Mouse (Mus musculus): ENCODE results near the gene Mllt3.

Gene Mllt3

DNA sequence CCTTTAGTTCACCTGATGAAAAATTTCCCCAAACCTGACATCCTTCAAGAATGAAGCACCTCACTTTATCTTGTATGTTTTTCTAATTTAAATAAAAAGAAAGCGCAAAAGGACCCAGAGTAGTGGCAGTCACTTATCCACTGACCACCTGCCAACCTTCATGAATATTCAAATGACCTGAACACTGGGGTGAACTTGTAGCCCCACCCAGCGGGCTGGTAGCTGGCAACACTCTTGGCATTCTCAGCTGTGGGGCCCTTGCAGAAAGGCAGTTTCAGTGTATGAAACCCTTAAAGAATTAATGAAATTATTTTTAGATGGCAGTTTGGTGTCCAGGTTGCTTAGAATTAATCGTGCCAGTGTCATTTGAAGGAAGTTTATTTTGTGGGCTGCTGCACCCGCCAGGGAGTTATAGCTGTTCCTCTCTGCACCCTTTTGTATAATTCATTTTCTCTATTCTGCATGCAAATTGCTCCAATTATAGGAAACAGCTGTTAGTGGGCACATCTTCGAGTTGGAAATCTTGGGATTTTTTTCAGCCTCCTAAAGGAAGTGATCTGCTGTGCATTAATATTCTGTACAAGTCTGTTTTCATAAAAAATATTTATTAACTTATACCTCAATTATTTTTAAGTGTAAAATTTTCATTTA lies 149.8 kb downstream of the Mllt3 start:
- in situ Hi-C loops (cut with MboI): no loop called here

DNA sequence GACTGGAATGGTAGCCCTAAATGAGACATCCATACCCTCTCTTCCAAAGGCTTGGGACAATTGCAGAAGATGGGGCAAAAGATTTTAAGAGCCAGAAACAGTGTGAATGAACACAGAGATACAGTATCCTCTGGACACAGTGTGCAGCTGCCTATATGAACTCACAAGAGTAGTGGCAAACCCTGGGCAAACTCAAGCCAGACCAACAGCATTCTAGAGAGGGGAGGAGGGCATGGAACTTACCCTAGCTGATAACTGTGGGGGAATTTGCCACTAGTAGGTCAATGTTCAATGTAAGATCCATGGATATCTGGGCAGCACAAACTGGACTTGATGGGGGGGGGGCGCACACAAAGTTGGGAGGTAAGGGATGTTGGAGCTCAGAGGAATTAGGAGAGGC lies 151.2 kb downstream of the Mllt3 start:
- in situ Hi-C loops (cut with MboI): no loop called here

- in situ Hi-C loops (cut with MboI): no loop called here
Measured at GRCm38 (mm10) chr4:87881583-87881982, 151.6 kb downstream of the Mllt3 start.

DNA sequence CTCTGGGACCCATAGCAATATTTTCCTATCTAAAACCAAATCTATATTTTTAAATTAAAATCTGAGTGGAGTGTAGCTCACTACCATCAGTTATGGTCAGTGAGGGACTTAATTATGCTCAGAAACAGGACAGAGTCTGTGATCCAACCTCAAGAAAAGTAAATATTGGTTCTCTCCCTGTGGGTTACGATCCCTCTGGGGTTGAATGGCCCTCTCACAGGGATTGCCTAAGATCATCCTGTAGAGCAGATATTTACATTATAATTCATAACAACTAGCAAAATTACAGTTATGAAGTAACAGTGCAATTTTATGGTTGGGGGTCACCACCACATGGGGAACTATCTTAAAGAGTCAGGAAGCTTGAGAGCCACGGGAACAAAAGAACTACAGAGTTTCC lies 152.9 kb downstream of the Mllt3 start:
- in situ Hi-C loops (cut with MboI): no loop called here

- in situ Hi-C loops (cut with MboI): no loop called here
Measured at GRCm38 (mm10) chr4:87878701-87879100, 154.5 kb downstream of the Mllt3 start.

GRCm38 (mm10) chr4:87870563-87870962 lies 162.6 kb downstream of the Mllt3 start:
- in situ Hi-C loops (cut with MboI): no loop called here

GRCm38 (mm10) chr4:87866564-87866963 lies 166.6 kb downstream of the Mllt3 start:
- in situ Hi-C loops (cut with MboI): no loop called here

GRCm38 (mm10) chr4:87865848-87866247 lies 167.3 kb downstream of the Mllt3 start:
- in situ Hi-C loops (cut with MboI): no loop called here

DNA sequence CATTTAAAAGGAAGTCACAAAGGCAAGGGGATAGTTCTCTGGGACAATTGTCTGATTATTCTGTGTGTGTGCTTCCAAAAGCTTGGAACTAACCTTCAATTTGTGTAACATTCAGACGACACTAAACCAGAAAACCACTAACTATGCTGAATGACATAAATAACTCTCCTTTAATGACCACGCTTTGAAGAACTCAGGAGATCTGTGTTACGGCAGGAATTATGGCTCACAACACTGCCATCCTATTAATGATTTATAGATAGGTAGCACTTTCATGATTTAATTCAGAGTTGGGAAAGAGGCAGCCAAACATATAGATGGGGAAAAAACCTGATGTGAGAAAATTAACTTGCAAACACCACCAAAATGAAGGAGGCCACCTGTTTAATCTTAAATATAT lies 168.1 kb downstream of the Mllt3 start:
- in situ Hi-C loops (cut with MboI): no loop called here

GRCm38 (mm10) chr4:87863212-87863611 lies 170.0 kb downstream of the Mllt3 start:
- in situ Hi-C loops (cut with MboI): no loop called here

DNA sequence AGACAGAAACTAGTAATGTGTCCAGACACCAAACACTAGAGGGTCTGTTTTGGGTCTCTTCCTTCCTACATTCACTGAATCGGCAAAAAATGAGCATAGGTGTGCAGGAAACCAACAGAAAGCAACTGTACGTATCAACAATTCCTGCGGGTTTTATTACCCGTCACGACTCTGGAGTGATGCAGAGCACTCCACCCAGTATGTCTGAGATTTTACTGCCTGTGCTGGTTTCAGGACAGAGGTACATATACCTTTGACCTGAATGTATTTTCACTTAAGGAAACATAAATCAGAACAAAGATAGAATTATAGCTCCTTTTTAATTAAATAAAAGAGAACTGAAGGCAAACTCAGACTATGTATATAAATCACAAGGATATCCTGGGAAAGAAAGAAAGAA lies 172.4 kb downstream of the Mllt3 start:
- in situ Hi-C loops (cut with MboI): no loop called here

- in situ Hi-C loops (cut with MboI): no loop called here
Measured at GRCm38 (mm10) chr4:87859148-87859547, 174.0 kb downstream of the Mllt3 start.

DNA sequence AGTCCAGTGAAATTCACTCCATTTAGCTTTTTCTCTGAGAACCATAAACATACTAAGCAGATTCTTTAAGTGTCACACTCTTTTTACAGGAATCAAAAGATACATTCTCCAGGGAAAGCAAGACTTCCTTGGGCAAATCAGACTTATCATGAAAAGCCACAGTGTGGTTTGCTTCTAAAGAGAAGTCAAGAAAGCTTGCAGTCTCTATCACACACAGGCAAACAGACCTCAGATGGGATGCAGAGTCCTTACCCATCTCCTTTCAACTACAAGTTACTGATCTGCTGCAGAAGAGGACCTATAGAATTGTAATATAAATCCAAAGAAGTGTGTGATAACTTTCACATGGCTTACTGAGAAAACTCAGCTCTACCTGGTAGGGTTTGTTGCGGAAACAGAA lies 175.2 kb downstream of the Mllt3 start:
- in situ Hi-C loops (cut with MboI): no loop called here

- in situ Hi-C loops (cut with MboI): no loop called here
Measured at GRCm38 (mm10) chr4:87852461-87852860, 180.7 kb downstream of the Mllt3 start.

- in situ Hi-C loops (cut with MboI): no loop called here
Measured at GRCm38 (mm10) chr4:87850051-87850450, 183.1 kb downstream of the Mllt3 start.

GRCm38 (mm10) chr4:87844668-87845210 lies 188.4 kb downstream of the Mllt3 start:
- in situ Hi-C loops (cut with MboI): no loop called here

- in situ Hi-C loops (cut with MboI): no loop called here
Measured at GRCm38 (mm10) chr4:87840210-87840910, 192.8 kb downstream of the Mllt3 start.

DNA sequence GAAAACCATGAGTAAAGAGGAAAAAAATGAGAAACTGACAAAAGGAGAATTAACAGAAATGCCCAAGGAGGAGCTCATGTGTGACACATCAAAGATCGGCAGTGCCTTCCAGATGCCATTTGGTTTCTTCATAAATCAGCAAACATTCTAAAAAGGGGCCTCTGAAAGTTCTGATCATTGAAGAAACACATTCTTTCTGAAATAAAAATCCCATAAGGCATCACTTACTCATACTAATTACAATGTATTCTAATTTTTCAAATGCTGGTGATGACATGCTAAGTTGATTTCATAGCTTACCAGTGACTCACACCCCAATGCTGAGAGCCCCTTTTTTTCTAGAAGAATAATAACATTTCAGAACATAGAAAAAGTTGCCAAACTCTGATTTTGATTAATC lies 194.4 kb downstream of the Mllt3 start:
- in situ Hi-C loops (cut with MboI): no loop called here

DNA sequence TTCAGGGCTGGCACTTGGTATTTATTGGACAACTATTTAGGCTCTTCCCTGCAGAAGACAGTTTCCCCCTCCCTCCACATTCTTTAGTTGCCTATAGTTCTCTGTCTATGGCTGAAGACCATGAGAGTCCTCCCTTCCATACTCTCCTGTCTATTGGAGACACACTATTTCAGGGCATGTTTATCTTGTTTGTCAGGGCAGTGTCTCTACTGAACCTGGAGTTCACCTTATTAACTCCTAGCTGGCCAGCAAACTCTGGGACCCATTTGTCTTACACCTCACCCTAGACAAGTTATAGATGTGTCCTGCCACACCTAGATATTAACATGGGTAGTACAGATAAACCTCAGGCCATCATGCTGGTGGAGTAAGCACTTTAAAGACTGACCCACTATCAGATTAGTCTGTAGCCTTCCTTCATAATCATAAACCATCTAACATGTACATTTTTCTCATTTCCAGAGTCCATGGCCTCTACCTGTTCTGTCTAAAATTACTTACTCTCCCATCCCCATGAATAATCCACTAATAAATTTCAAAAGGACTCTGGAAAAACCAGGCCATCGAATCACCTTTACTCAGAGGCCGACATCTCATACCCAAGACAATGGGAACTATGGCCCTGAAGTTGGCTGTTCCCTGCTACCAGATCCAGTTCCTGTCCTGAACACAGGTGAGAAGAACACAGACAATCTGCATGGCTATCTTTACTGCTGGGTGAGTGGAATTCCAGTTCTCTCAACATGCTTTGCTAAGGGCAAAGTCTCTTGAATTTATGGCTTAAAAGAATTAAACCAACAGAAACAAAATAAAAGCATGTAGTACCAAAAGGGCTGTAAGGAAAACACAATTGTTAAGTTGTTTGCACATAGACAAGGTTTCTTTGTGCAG lies 195.4 kb downstream of the Mllt3 start:
- in situ Hi-C loops (cut with MboI): no loop called here

DNA sequence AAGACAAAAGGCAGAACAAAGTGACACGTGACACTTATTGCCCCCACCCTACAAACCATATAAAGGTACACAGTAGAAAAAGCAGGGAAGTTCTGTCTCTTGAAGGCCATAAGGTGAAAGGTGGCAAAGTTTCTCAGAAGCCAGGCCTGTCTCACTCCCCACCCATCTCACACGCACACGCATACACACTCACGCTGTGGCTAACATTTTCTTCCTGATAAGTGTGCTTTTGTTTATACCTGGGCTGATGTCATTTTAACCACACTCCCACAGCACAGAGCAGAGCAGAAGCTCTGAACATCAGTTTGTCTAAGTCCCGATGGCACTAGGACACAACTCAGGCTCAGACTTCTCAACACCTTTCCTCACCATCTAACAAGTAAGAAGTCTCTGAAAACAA lies 196.9 kb downstream of the Mllt3 start:
- in situ Hi-C loops (cut with MboI): no loop called here

GRCm38 (mm10) chr4:87835191-87835590 lies 198.0 kb downstream of the Mllt3 start:
- in situ Hi-C loops (cut with MboI): no loop called here

DNA sequence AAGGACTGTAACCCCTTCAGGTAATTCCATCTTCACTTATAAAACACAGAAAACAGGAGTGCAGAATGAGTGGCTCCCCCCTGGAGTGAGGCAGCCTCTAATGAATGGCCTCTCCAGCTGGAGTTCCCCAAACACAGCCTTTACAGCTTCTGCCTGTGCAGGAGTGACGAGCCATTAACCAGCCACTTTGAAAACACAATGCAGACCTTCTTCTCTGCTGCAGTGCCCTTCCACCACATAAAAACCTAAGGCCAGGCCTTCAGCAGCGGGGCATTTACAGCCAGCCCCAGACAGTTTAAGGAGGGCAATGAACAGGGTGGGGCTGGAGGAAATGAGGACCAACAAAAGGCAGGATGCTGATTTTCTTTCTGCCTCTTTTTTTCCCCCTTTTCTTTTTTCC lies 198.9 kb downstream of the Mllt3 start:
- in situ Hi-C loops (cut with MboI): no loop called here
